22 mouse cellular contexts compared by ENCODE assay signal in the genomic region with DNA sequence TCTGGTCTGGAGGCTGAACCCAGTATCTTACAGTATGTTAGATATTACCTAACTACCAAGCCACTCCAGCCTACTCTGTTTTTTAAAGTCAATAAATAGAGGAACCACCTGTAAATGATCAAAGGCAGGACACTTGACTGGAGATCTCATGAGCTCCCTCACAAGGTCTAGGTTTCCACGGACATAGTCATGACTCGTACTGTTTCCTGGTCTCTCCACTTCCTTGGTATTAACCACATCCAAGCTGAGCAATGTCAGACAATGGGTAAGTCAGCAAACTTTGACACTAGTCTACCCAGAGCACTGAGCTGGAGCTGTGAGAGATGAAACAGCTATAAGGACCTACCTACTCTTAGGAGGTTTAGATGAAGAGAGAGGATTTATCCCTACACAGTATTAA. TPM values are rescaled to one million over a fixed set of nuclear protein-coding genes. Genes with fewer than 3 reads are reported as not detected.
DNase-seq lines count a peak whose midpoint lies in the region; ATAC-seq lines count a peak whose summit lies in the region.
"Had no signal": no experiment of that assay in that cellular context is flagged by ENCODE, and none has a peak within 500 bp of the region (broad histone marks: within the 10 kb centered on the region; RNA-seq: fewer than 3 reads in every experiment).

No protein-coding gene starts in this region.

- H3K36me3 ChIP-seq in macrophage (ENCODE audit: inconsistent target): no peaks in the 10 kb centered on the region
- no peaks in the 10 kb centered on the region; the same call in 1 of the 2 replicates for H3K36me3 ChIP-seq in splenic B cell, adult 2 months (ENCODE audit: control insufficient read depth, insufficient read depth, low read length, poor library complexity, severe bottlenecking)
- H3K36me3 ChIP-seq: embryonic facial prominence, embryonic 12.5 days; forebrain, embryonic 12.5 days; heart, embryonic 15.5 days; hindbrain, embryonic 10.5 days; hindbrain, embryonic 15.5 days had no signal

- 0 out of 2 replicates have a peak overlapping the region, but pooled peaks have one; percentile 1 for H3K27ac ChIP-seq in macrophage
- H3K27ac ChIP-seq: embryonic facial prominence, embryonic 12.5 days; forebrain, embryonic 12.5 days; heart, adult 2 months; heart, embryonic 15.5 days; hindbrain, embryonic 10.5 days; hindbrain, embryonic 15.5 days had no signal

- 17% methylated on average over 2 of the region's 2 CpGs for WGBS in macrophage (ENCODE audit: missing documents)

- no peak overlapping the region for H3K4me3 ChIP-seq in macrophage (ENCODE audit: inconsistent target)
- H3K4me3 ChIP-seq: embryonic facial prominence, embryonic 12.5 days; forebrain, embryonic 12.5 days; heart, adult 2 months; heart, embryonic 15.5 days; hindbrain, embryonic 10.5 days; hindbrain, embryonic 15.5 days had no signal

- no peaks in the 10 kb centered on the region for H3K27me3 ChIP-seq in splenic B cell, adult 2 months (ENCODE audit: control insufficient read depth, insufficient read depth, low read length, poor library complexity, severe bottlenecking)
- H3K27me3 ChIP-seq: embryonic facial prominence, embryonic 12.5 days; forebrain, embryonic 12.5 days; heart, embryonic 15.5 days; hindbrain, embryonic 15.5 days had no signal

- peak; percentile 85 for DNase-seq in 416B (ENCODE audit: low read depth)
- peak; percentile 85 for DNase-seq in splenic B cell, adult 2 months (ENCODE audit: low read depth, low spot score)
- no peak for DNase-seq in layer of hippocampus, postnatal 14 days (ENCODE audit: low spot score in 2 of 2)
- DNase-seq in kidney, postnatal 10 days: no peak
- DNase-seq in thymus, postnatal 36 days: no peak
- DNase-seq: adrenal gland, adult 8-10 months; adrenal gland, postnatal 36 days; cerebellum, adult 8-10 months; cerebellum, postnatal 14 days; gastrocnemius, postnatal 10 days; heart, adult 2 months; heart, postnatal 14 days had no signal

- ATAC-seq in activated CD4-positive, CD25-positive, alpha-beta regulatory T cell, adult 4 months: peak; percentile 32
- ATAC-seq: CD4-positive, CD25-positive, alpha-beta regulatory T cell, adult 4 months; forebrain, embryonic 16.5 days had no signal

- no peaks in the 10 kb centered on the region for H3K79me2 ChIP-seq in macrophage (ENCODE audit: inconsistent target)

RNA-seq across cellular contexts. Expression of a gene that starts 31.1 kb away (rescaled TPM):
- 10 to 100 TPM; 12.8 to 14.3 TPM for polyA plus RNA-seq in activated CD4-positive, CD25-positive, alpha-beta regulatory T cell, adult 4 months (2017; shearing (Covaris generic))
- total RNA-seq in macrophage (2018; cell fraction: chromatin; rRNA removed): 10 to 100 TPM in 8 of 26 experiments, 1 to 10 TPM in 10, under 1 TPM in 8; 0.40 to 21.5 (median 1.8) TPM
- total RNA-seq in macrophage (2018; cell fraction: cytosol; rRNA removed): 10 to 100 TPM in 13 of 26 experiments, 1 to 10 TPM in 5, under 1 TPM in 8; 0.32 to 24.7 (median 7.0) TPM
- 10 to 100 TPM in 12 of 26 experiments, 1 to 10 TPM in 14; 1.4 to 31.6 (median 4.6) TPM for total RNA-seq in macrophage (2018; cell fraction: nucleus; rRNA removed)
- 5.8 to 15.4 TPM (median 7.0 TPM) in 3 replicates for polyA plus RNA-seq in macrophage (2018)
- total RNA-seq in layer of hippocampus, postnatal 14 days (2021): 1 to 10 TPM; 2.1 to 2.5 TPM

RNA-seq across cellular contexts. Expression of a gene that starts 46.6 kb away (rescaled TPM):
- under 1 TPM in 1 of 2 experiments, not detected in 1; 0.06 TPM for polyA plus RNA-seq in activated CD4-positive, CD25-positive, alpha-beta regulatory T cell, adult 4 months (2017; shearing (Covaris generic))
- total RNA-seq in macrophage (2018; cell fraction: chromatin; rRNA removed): under 1 TPM in 12 of 26 experiments, not detected in 14; 0.04 to 0.20 (median 0.08) TPM
- total RNA-seq in macrophage (2018; cell fraction: cytosol; rRNA removed): not detected
- total RNA-seq in macrophage (2018; cell fraction: nucleus; rRNA removed): under 1 TPM in 1 of 26 experiments, not detected in 25; 0.05 TPM
- polyA plus RNA-seq in macrophage (2018): not detected in 3 replicates
- under 1 TPM; 0.46 to 0.48 TPM for total RNA-seq in layer of hippocampus, postnatal 14 days (2021)
- polyA plus RNA-seq: forebrain, embryonic 12.5 days; G1E; heart, adult 2 months; hindbrain, embryonic 10.5 days had no signal

Comparison
In these comparisons a context has a peak if more than half of its experiments do, and no peak if none do; other contexts are left out.
1. DNase-seq: peak in 416B (single experiment) and splenic B cell, adult 2 months (single experiment); none in layer of hippocampus, postnatal 14 days (0 of 2), kidney, postnatal 10 days (single experiment) and thymus, postnatal 36 days (0 of 2).